Mouse (Mus musculus) hematopoietic stem cell, adult 5-6 weeks (primary cell): ENCODE measurements around the gene Cacna1b. TPM values are rescaled to one million over a fixed set of nuclear protein-coding genes. Genes with fewer than 3 reads are reported as not detected.

Experiments used
- ATAC-seq, 2 experiments: fragments of 125-278 bp in 1 of 2; replicated peaks in 1 of 2; 2 replicates each; pipeline ENCODE4 v1.8.0; 2016 to 2017; ENCODE audit warnings: inconsistent platforms in 2 of 2, mild to moderate bottlenecking in 2 of 2, moderate number of reproducible peaks in 2 of 2, low read depth in 1 of 2, moderate TSS enrichment in 1 of 2; ENCODE audit not compliant: low FRiP score in 2 of 2, poor library complexity in 2 of 2, severe bottlenecking in 2 of 2, insufficient read depth in 1 of 2, low TSS enrichment in 1 of 2
- total RNA-seq: library from RNA; stranded (forward); fragments of 172-1452, 232-1000 nt; gene quantifications from 2 replicates; pipeline ENCODE4 v1.2.3, GENCODE M21; 2017

Cacna1b gene
- total RNA-seq, 1 experiment from 2014 or later = not detected

GRCm38 (mm10) chr2:24739701-24740100, 23.3 kb downstream of the Cacna1b start:
- no peak for ATAC-seq

DNA sequence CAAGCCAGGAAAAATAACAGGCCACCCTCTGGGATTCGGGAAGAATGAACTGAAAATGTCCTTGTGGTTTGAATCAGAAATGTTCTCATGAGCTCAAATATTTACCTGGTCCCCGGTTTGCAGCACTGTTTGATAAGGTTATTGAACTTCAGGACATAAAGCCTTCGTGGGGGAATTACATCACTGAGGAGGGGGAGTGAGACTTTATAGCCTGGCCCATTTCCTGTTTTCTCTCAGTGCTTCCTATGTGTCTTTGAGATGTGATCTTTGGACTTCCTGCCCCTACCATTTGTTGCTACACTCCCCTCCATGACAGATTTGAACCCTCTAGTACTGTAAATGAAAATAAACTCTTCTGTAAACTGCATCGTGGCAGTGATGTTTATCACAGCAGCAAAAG, 29.8 kb downstream of the Cacna1b start:
- ATAC-seq = no peak

DNA sequence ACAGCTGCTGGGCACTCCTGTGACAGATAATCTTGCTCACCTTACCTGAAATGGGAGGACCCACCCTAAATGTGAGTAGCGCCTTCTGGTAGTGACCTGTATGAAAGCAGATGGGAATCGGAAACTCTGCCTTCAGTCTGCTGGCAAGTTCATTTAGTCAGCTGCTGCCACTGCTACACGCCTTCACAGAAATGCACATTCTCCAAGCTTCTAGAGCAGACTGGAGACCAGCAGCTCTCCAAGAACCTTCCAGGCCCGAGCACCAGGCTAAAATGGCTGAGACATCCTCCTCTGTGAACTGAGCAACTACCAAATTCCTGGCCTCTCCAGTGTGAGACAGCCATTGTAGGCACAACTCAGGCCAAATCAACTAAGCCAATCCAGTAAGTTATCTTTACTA, 37.1 kb downstream of the Cacna1b start:
- ATAC-seq = no peak

DNA sequence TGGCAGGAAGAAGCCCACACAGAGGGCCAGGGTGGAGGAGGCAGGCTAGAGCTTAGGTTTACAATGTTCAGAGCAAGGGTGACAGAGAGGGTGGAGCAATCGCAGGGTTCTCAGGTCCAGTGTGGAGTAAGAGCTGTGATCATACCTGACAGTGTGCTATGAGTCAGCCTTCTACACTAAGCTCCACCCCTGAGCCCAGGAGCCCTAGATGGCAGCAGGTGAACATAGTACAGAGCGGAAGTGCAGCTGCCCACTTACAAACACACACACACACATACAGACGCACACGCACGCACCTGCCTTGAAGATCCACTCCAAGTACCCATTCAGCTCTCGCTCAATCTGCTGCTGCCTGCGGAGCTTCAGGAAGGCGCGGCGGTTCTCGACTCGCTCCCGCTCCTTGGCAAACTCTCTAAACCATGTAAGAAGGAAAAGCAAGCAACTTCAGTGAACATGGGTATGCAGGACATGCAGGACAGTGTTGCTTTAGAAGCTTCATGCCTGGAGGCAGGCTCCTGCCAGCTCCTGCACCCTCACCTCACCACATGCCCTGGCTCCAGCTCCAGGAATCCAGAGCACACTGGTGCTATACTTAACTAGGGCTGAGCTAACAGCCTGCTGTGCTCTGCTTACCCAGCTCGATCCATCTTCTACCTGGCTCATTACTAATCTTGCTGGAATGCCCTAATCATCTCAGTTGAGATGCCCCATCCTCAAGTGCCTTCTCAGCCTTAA, 43.1 kb downstream of the Cacna1b start:
- no peak for ATAC-seq

- ATAC-seq = no peak
These were observed 44.0 kb downstream of the Cacna1b start for GRCm38 (mm10) chr2:24718906-24719305.

- no peak for ATAC-seq
These were observed 45.0 kb downstream of the Cacna1b start for GRCm38 (mm10) chr2:24717963-24718362.

DNA sequence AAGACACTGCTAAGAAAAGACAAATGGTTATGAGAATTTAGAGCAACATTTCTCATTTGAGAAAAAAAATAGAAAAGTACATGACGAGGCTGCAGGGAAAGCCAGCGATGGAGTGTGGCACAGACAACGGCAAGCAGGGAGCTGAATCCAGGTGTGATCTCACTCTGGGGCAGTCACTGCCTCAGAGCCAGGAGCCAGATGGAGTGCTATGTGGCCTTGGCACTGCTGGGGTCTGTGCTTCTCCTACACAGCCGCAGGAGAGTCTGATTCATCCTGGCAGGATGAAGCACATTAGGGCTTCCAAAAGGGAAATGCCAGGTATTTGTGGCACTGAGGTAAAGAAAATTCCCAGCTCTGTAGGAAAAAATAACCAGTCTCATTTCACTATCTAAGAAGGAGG, 45.5 kb downstream of the Cacna1b start:
- no peak for ATAC-seq

DNA sequence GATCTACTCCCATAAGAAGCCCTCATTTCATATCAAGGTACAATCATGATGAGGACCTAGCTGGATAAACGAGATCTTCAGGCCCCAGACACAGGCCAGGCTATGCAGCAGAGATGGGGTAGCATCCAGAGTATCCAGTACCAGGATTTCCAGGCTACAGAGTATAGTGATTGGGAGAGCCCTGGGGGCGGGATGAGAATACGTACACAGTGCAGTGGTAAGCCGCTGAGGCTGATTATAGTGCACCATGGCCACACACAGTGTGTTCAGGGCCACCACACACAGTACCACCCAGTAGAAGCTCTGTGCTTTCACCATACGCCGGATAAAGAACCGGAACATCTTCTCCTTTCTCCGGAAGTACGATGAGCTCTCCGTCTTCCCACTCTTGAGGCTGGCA, 57.0 kb downstream of the Cacna1b start:
- no peak for ATAC-seq

GRCm38 (mm10) chr2:24702208-24702957, 60.6 kb downstream of the Cacna1b start:
- no peak for ATAC-seq

DNA sequence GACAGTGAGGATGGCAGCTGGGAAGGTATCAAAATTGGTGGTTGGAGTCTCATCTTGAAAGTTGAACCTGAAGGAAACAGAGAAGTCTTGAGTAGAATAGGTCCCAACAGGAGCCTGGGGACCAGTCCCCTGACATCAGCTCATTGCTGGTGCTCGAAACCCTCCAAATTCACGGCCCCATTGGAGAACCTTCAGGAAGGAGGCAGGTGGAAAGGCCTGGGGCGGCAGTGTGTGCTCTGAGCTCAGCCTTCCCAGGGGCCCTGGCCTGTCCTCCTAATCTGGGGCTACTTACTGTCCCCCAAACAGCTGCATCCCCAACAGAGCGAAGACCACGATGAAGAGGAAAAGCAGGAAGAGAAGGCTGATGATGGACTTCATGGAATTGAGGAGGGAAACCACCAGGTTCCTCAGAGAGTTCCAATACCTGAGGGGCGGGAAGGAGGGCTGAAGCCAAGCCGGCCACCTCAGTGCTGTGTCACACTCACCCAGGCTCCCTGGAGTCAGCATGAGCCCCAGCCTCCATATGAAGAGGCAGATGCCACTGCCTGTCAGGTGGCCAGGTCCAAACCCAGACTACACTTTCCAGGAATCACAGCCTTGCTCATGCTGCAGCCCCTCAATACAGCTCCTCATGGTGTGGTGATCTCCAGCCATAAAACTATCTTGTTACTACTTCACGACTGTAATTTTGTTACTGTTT, 65.5 kb downstream of the Cacna1b start:
- ATAC-seq = no peak

DNA sequence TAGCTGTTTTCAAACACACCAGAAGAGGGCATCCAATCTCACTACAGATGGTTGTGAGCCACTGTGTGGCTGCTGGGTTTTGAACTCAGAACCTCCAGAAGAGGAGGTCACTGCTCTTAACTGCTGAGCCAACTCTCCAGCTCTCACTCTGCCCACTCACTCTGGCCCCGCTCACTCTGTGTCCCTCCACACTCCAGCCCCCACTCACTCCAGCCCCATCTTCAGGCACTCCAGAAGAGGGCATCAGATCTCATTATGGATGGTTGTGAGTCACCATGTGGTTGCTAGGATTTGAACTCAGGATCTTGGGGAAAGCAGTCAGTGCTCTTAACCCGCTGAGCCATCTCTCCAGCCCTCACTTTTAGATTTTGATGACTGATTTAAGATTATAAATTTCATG, 70.6 kb downstream of the Cacna1b start:
- ATAC-seq = no peak

DNA sequence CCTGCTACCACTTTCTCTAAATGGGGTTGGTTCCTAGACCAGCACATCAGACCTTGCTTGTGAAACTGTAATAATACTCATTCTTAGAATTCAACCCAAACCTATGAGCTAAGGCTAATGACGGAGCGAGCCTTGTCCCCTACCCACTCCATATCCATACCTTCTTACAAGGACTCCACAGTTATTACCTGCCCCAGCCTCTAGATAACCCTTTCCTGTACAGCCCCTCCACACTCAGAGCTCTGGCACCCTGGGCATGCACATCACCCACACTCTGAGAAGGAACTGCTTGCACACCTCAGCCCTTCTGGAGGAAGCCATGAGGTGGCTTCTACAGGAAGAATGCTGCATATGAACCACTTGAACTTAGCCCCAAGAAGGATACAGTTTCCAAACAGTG, 72.6 kb downstream of the Cacna1b start:
- no peak for ATAC-seq

DNA sequence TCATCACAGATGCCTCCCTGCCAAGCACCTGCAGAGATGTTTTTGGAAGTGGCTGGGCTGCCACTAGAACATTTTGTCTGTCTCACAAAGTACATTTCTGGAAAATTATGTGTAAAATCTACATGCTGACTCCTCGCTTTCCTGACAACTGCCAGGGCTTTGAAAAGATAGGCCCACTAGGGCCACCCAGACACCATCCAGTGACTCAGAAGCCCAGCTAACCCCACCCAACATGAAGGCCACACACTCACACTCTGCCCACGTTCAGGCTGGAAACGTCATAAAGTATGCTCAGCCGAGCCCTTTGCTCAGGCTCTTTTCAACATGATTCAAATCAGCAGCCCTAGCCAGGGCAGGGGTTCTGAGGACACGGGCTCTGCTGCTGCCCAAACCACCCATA, 77.6 kb downstream of the Cacna1b start:
- ATAC-seq = no peak

GRCm38 (mm10) chr2:24684796-24685195, 78.2 kb downstream of the Cacna1b start:
- no peak for ATAC-seq

DNA sequence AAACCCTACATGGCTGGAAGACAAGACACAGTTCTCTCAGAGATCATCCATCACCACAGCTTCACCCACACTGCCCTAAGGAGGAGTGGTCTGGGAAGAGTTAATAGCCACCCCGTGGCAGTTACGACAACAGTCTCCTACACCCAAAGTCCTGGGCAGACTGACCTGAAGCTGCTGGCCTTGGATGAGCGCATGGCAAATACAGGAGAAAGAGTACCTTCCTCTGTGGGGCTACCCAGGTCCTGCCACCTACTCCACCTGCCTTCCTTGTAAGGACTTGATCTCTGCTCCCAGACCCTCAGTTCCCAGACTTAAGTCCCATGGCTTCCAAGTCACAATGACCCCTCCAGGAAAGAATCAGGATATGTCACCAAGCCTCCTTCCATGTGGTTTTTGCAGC, 79.7 kb downstream of the Cacna1b start:
- ATAC-seq = no peak

GRCm38 (mm10) chr2:24680731-24681130, 82.2 kb downstream of the Cacna1b start:
- ATAC-seq = no peak

DNA sequence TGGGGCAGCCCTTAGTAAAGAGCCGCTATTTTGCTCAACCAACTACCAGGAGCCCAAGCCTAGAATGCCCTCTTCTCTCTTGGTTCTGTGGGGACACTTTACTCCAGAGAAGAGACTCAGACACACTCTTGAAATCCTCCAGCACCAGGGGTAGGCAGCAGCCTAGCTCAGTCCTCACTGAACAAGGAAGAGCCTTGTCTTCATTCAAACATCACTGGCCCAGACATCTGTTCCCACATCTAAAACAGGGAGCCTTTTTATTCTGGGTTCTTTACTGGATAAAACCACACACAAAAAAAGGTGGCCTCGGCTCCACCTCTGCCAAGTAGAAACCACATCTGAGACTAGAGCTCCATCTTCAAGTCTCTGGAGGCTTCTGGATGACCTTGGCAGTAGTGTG, 82.8 kb downstream of the Cacna1b start:
- ATAC-seq = no peak

DNA sequence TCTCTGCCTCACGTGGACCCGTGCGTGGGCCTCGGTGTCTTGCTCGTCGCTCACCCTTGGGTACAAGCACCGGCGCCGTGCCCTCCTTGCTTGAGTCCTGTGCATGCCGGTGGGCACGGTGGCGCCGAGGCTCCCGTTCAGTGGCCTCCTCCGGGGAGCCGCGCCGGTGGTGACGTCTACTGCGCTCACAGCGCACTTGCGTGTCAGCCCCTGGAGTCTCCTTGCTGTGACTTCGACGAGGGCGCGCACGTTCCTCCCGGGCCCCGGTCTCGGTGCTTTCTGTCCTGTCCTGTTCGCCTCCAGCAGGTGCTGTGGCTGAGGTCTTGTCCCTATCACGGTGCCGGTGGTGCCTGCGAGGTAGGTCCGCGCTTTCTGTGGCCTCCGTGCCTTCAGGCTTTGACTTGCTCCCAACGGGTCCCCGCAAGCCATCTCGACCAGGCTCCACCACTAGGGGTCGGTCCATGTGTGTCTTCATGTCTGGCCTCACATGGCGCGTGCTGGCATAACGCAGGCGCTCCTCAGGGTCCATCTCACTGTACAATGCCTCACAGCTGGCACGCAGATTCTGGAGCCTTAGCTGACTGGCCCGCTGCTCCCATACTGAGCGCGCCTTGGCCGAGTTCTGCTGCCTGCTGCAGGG, 83.8 kb downstream of the Cacna1b start:
- ATAC-seq = peak; percentile 63 to 69
